Mouse (Mus musculus) forebrain, embryonic 11.5 days (tissue): ENCODE data around the gene Hoxb4. TPM values are rescaled to one million over a fixed set of nuclear protein-coding genes. Genes with fewer than 3 reads are reported as not detected.

ENCODE experiments used
- ATAC-seq: fragments of 200-750 bp; cut with Nextera tagmentation; replicated peaks from 2 replicates; pipeline ENCODE4 v1.8.0; 2017; ENCODE audit warnings: moderate TSS enrichment; ENCODE audit not compliant: low FRiP score
- DNase-seq: peaks from one replicate; pipeline ENCODE4 v3.0.0-alpha.2; 2017; ENCODE audit warnings: low spot score
- H3K27ac ChIP-seq: fragments of 300-500 bp; sonication (generic); 2 replicates; pipeline ENCODE4 v1.5.1; 2014; ENCODE audit warnings: low read depth, low read length
- H3K27me3 ChIP-seq: fragments of 300-500 bp; sonication (generic); 2 replicates; pipeline ENCODE4 v1.6.1; 2014; ENCODE audit warnings: mild to moderate bottlenecking, low read length, mixed read lengths; ENCODE audit not compliant: control insufficient read depth, insufficient read depth
- H3K36me3 ChIP-seq: fragments of 300-500 bp; sonication (generic); 2 replicates; pipeline ENCODE4 v1.6.1; 2014; ENCODE audit warnings: mild to moderate bottlenecking, low read length, moderate library complexity, mixed read lengths; ENCODE audit not compliant: control insufficient read depth, insufficient read depth
- H3K4me1 ChIP-seq: fragments of 300-500 bp; sonication (generic); replicated peaks from 2 replicates; pipeline ENCODE4 v1.6.1; 2014; ENCODE audit warnings: low read length, mixed read lengths; ENCODE audit not compliant: control insufficient read depth, insufficient read depth
- H3K4me2 ChIP-seq: fragments of 300-500 bp; sonication (generic); 2 replicates; pipeline ENCODE4 v1.6.1; 2014; ENCODE audit warnings: low read depth, mild to moderate bottlenecking, low read length, moderate library complexity, mixed read lengths; ENCODE audit not compliant: severe bottlenecking
- H3K4me3 ChIP-seq: fragments of 300-500 bp; sonication (generic); 2 replicates; pipeline ENCODE4 v1.5.1; 2014; ENCODE audit warnings: low read depth, low read length
- H3K9ac ChIP-seq: fragments of 300-500 bp; sonication (generic); 2 replicates; pipeline ENCODE4 v1.6.1; 2014; ENCODE audit warnings: low read length
- H3K9me3 ChIP-seq: fragments of 300-500 bp; sonication (generic); 2 replicates; pipeline ENCODE4 v1.6.1; 2016; ENCODE audit warnings: low read length, mixed read lengths; ENCODE audit not compliant: control insufficient read depth
- WGBS: fragments of 180-500 bp; shearing (Covaris S2); extraction: QIAGEN DNeasy Blood & Tissue Kit; methylation state at CpG from one replicate; pipeline ENCODE4 v1.1.7; 2014; 5-methylcytosine and 5-hydroxymethylcytosine counted together
- polyA plus RNA-seq: library from polyadenylated mRNA; unstranded; fragments of >200 nt; fragmentation: Nextera tagmentation; extraction: Ambion mirVana; gene quantifications from 2 replicates; pipeline ENCODE4 v1.2.1, GENCODE M21; 2014

Hoxb4 gene
- polyA plus RNA-seq, 1 experiment from 2014 or later: not detected

DNA sequence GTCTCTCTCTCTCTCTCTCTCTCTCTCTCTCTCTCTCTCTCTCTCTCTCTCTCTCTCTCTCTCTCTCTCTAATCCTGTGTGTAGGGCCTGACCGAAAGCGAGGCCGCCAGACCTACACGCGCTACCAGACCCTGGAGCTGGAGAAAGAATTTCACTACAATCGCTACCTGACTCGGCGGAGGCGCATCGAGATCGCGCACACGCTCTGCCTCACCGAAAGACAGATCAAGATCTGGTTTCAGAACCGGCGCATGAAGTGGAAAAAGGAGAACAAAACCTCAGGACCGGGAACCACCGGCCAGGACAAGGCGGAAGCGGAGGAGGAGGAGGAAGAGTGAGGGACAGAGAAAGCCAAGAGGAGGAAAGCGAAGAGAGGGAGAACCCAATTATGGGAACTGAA is 28.8 kb upstream of the Hoxb4 start:
- no peak for ATAC-seq
- Histone ChIP-seq H3K4me3 (no peak overlapping the region), H3K9ac (no peak overlapping the region), H3K4me1 (no peaks in the 10 kb centered on the region; the same call in 1 of the 2 replicates), H3K36me3 (no peaks in the 10 kb centered on the region), H3K27me3 (peaks cover 96% of the 10 kb centered on the region), H3K27ac (no peak overlapping the region), H3K4me2 (no peak overlapping the region), H3K9me3 (no peaks in the 10 kb centered on the region)
- no peak for DNase-seq
- WGBS: 1% methylated on average over 21 of the region's 21 CpGs

DNA sequence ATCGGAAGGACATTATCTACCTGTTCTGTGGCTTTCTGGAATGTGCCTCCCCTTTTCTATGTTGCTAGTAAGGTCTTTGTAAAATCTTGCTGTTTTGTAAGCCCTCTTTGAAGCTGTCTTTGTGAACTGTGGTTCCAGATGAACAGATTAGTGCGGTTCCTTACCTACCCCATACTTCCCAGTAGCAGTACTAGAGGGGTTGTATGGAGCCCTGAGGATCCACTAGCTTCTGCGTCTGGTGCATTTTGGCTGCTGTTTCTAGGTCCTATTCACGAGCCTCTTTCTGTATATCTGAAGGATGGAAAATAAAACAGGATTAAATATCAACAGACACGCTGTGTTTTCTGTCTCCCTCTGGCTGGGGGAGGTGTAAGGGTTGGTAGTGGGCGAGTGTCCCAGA is 28.2 kb upstream of the Hoxb4 start:
- no peaks in the 10 kb centered on the region for H3K36me3 ChIP-seq
- H3K4me3 ChIP-seq: no peak overlapping the region
- H3K27ac ChIP-seq: no peak overlapping the region
- H3K9me3 ChIP-seq: no peaks in the 10 kb centered on the region
- ATAC-seq (no peak), DNase-seq (no peak)
- no peak overlapping the region for H3K9ac ChIP-seq
- WGBS: 7% methylated on average over 6 of the region's 6 CpGs
- H3K4me2 ChIP-seq: no peak overlapping the region
- peaks cover 96% of the 10 kb centered on the region for H3K27me3 ChIP-seq
- no peaks in the 10 kb centered on the region; the same call in 1 of the 2 replicates for H3K4me1 ChIP-seq

DNA sequence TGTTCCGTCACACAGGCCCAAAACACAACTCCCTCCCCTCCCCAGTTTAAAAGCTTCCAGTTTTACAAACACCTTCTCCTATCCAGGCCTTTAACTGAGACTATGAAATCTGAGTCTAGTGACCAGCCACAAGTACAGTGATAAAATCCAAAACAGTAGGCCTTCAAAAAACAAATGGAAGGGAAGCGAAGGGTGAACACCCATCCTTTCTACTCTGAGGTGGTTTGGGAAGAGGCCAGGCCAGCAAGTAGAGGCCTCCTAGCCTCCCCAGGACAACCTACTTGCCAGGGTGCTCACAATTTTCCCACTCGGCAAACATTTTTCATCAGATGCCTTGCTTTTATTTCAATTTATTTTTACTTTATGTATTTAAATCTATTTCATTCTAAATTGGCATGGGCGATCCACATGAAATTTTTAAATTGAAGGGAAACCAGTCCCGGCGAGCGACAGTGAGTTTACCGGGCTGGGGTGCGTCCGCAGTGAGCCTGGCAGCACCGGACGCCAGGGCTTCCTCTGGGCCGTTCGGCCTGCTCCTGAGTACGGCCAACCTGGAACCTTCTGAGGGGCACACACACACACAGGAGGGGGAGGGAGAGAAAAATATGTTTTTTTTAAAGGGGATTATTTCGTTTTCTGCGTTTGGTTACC is 27.2 kb upstream of the Hoxb4 start:
- Histone ChIP-seq H3K4me3 (no peak overlapping the region), H3K27me3 (peaks cover 97% of the 10 kb centered on the region), H3K27ac (no peak overlapping the region), H3K9me3 (no peaks in the 10 kb centered on the region), H3K4me1 (no peaks in the 10 kb centered on the region; the same call in 1 of the 2 replicates), H3K4me2 (no peak overlapping the region), H3K36me3 (no peaks in the 10 kb centered on the region), H3K9ac (no peak overlapping the region)
- WGBS: 2% methylated on average over 17 of the region's 17 CpGs
- no peak for DNase-seq
- ATAC-seq: no peak

DNA sequence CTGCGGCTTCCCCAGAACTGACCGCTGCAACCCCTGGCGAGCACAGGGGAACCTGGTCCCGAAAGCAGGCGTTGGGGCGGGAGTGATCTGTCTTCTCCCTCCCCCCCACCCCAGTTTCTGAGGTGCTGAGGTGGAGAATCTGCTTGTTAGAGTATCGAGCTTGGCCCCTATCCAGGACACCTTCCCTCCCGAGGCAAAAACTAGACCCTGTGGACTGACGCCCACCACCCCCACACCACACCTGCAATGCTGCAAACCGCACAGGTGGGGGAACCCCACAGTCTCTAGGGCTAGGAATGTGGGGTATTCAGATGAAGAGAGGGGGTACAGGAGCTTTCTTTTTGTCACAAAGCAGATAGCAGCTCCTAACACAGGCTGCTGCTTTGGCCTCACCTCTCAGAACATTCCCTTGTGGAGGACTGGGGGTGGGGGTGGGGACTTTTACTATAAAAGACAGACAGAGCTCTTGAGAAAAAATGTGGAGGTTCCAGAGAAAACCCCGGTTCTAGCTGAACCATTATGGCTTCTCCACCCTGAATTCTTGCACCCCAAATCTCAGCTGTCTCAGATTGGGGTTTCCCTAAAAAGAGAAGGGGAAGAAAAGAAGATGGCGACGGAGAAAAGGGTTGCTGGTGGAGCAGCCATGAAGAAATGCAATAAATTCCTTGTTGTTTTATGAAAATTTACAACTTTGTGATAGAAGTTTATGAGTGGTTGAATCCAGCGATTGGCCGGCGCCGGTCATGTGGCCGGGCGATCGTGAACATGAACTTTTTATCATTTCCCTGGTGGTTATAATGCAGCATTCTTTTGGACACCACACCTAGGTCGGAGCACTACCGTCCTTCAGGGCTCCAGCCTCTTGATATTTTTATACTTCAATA is 26.1 kb upstream of the Hoxb4 start, which contains the start of gene Hoxb6:
Gene Hoxb6, plus strand, starts transcription at position 796 of the 884 bp plus-strand sequence.
- no peak within 1 kb of the TSS for H3K4me3 ChIP-seq
- H3K27me3 ChIP-seq: peaks cover 97% of the 10 kb centered on the region
- no peak within 1 kb of the TSS for H3K27ac ChIP-seq
- H3K9ac ChIP-seq: no peak within 1 kb of the TSS
- H3K4me1 ChIP-seq: no peaks in the 10 kb centered on the region
- H3K9me3 ChIP-seq: no peaks in the 10 kb centered on the region
- DNase-seq: no peak
- no peak for ATAC-seq
- 4% methylated on average over 22 of the region's 22 CpGs for WGBS
- no peaks in the 10 kb centered on the region for H3K36me3 ChIP-seq
- no peak within 1 kb of the TSS for H3K4me2 ChIP-seq

DNA sequence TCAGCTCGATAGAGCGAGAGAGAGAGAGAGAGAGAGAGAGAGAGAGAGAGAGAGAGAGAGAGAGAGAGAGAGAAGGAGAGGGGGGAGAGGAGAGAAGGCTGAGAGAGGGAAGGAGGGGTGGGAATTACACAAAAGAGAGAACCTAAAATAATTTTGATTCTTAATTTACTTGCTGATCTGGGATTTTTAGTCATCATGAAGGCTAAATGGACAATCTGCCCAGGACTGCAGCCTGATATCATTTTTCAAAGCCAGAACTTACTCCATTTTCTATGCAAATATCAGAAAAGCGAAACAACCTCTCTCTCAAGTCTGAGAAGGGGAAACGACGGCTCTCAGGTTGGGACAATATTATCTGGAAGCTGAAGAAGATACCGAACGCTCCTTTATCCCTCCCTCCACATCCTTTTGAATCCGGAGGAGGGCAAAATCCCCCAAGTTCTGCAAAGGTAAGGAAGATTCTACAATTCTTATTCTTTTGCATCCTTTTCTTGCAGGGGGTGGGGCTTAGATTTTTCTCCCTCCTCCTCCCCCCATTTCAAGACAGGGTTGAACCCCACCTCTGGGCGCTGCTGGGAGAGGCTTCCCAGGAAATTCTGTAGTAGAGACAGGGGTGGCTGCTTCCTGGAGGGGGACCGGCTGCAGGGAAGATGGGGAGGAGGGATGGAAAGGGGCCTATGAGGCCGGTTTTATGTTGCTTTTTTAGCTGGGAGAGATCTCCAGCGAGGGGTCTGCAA is 25.3 kb upstream of the Hoxb4 start:
- WGBS: under 1% methylated on average over 12 of the region's 12 CpGs
- Histone ChIP-seq H3K4me3 (no peak overlapping the region), H3K9me3 (no peaks in the 10 kb centered on the region), H3K27me3 (peaks cover 97% of the 10 kb centered on the region), H3K36me3 (no peaks in the 10 kb centered on the region), H3K9ac (no peak overlapping the region), H3K27ac (no peak overlapping the region), H3K4me1 (no peaks in the 10 kb centered on the region), H3K4me2 (no peak overlapping the region)
- no peak for ATAC-seq
- DNase-seq: no peak

DNA sequence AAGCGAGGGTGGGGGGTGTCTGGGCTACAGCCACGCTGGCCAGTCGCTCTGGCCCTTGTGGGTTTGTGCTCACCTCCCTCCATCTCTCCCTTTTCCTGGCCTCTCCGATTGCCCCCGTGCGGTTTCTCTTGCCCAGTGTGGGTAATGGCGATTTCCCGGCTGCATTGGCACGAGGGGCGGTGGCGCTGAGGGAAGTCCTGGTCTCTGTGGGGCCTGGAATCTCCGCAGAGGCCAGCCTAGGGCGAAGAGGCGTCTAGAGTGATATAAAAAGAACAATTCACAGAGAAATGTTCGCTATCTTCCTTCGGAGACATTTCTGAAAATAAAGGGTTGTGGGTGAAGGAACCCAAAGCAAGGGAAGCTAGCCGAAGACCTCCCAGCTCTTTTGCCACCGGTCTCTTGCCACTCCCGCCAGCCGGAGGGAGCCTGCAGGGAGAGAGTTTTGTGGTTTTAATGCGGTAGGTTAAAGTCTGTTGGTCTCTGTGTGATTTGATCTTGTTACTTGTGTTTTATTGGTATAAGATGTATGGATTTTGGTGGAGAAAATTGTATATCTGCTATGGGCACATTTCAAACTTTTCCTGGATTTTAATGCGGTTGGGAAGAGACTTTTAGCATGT is 24.7 kb upstream of the Hoxb4 start:
- Histone ChIP-seq H3K4me2 (no peak overlapping the region), H3K4me3 (no peak overlapping the region), H3K27me3 (peaks cover 97% of the 10 kb centered on the region), H3K36me3 (no peaks in the 10 kb centered on the region), H3K4me1 (no peaks in the 10 kb centered on the region), H3K27ac (no peak overlapping the region), H3K9ac (no peak overlapping the region), H3K9me3 (no peaks in the 10 kb centered on the region)
- under 1% methylated on average over 22 of the region's 22 CpGs for WGBS
- ATAC-seq (no peak), DNase-seq (no peak)

DNA sequence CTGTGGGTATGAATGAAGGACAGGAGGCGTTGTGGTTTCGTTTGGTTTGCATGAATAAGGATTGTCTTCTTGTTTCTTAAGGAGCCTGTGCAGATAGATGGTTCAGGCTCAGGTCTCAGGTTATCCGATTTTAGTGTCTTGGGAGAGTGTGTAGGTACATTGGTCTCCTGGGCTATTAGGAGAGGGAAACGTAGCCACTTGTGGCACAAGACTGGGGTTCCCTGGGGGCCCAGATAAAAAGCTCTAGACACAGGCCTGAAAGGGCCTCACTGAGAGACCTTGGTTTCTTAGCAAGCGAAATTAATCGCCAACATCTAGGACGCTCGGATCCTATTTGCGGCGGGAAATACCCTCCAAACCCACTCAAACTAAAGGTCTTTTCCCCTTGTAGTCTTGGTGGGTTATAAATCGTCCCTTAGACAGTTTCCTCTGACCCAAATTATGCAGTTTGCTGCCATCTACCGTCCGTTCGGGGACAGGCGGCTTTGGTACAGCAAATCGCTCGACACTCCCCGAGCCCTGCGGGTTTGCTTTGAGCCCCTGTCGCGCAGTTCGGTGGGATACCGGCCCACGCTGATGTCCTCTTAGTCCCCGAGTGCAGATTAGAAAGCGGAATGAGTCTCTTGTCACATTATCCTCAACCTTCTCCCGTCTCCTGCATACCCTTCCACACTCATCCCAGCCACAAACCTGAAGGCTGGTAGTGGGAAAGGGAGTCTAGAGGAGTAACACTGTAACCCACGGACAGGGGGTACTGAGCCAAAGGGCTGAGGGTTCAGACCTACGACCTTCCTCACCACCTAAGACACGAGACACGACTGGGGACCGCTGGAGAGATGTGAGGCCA is 23.6 kb upstream of the Hoxb4 start:
- ATAC-seq: no peak
- no peak overlapping the region for H3K4me3 ChIP-seq

More for the DNA sequence above, 23.6 kb upstream of the Hoxb4 start:
- H3K27ac ChIP-seq: no peak overlapping the region
- H3K9ac ChIP-seq: no peak overlapping the region
- peak; percentile 89 for DNase-seq
- H3K4me1 ChIP-seq: no peaks in the 10 kb centered on the region
- H3K9me3 ChIP-seq: no peaks in the 10 kb centered on the region
- no peaks in the 10 kb centered on the region for H3K36me3 ChIP-seq
- H3K27me3 ChIP-seq: peaks cover 97% of the 10 kb centered on the region
- WGBS: under 1% methylated on average over 32 of the region's 32 CpGs
- no peak overlapping the region for H3K4me2 ChIP-seq
